Mouse (Mus musculus): ENCODE results near the gene Vsx2.

DNA sequence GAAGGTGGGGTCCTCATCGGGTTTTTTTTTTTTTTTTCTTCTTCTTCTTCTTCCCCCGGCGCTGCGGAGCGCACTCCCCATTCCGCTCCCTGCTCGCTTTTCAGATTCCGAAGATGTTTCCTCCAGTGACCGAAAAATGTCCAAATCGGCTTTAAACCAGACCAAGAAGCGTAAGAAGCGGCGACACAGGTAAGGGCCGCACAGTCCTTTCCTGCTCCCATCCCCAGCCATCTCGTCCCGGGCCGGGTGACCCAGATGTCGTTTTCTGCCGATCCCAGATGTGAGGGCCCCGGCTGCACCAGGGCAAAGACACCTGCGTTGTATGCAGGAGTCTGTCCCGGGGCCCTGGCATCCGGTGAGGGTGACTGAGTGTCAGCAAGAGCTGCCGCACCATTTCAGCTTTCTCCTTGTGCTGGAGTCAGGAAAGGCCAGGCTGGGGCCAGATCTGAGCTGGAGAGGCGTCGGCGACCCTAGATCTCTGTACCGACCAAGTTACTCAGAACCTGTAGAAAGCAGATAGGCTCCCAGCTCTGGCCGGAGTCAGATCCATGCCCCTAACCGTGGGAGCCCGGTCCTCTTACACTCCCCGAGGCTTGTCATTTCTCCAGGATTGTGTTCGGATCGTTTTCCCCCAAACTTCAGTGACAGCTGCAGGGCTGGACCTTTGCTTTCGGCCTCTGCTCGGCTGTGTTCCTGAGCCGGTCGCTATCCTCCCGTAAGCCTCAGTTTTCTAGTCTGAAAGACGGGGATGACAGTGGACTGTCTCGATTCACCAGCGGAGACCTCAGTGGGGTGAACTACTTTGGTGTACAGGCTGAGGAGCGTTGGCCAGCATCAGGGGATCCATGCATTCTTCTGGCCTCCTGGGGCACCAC, 2.1 kb downstream of the Vsx2 start:
- no peak for TF ChIP-seq CTCF (IDR thresholded peaks at IDR 0.05; ENCODE audit: extremely low read depth, insufficient read depth, low read length)
- TF ChIP-seq POLR2A (IDR thresholded peaks at IDR 0.05; ENCODE audit: extremely low read depth, insufficient read depth, low read length) = no peak

Data from cortical plate, adult 2 months (tissue).